Mouse (Mus musculus) layer of hippocampus, adult 8-10 months (tissue): ENCODE measurements at regions not wholly inside any gene's neighbourhood (a gene's known extent, or its start where the extent isn't known, plus 50 kb on each side); places are given as distances from the start of the nearest gene placed in this dataset.

ENCODE experiments used
- DNase-seq, 2 experiments: peaks; one replicate each; pipeline ENCODE4 v3.0.0; 2022; ENCODE audit warnings: low spot score in 2 of 2

DNA sequence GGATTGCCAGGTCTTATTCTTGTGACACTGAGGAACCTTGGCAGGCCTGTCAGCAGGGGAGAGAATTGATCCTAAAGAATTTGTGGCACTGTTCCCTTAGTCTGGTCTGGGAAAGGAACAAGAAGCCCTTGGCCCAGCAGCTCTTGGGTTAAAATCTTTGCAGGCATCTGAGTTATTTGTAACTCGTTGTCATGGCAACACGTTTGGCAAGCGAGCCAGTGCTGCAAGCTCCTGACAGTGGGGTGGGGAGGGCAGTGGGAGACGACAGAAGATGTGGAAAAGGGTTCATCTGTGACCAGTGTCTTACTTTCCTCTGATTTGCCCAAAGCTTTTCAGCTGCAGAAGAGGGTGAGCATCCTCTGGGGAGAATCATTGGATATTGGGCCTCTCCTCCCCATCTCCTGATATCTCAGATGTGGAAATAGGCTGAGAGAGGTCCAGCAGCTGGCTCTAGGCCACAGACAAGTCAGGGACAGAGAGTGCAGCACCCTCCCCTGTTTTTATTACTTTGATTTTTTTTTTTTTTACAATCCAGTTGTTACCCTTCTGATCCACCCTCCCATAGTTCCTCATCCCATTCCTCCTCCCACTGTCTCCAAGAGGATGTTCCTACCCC is 92.4 kb upstream of the Huwe1 start:
- peak; percentile 61 to 67 for DNase-seq
